Mouse (Mus musculus) CH12.LX (cell line): ENCODE measurements around the gene Atxn7l3.

Source experiments
- CHD2 ChIP-seq: IDR thresholded peaks from 2 replicates; pipeline ENCODE4 v1.6.1; 2011; ENCODE audit warnings: low read length, improper control_type of control experiment
- CTCF ChIP-seq, 2 experiments: IDR thresholded peaks in 1 of 2; conservative IDR thresholded peaks in 1 of 2; 2 replicates each; pipeline ENCODE4 v1.5.1; 2011 to 2012; ENCODE audit warnings: low read depth in 2 of 2, low read length in 2 of 2, improper control_type of control experiment in 1 of 2, inconsistent platforms in 1 of 2, mild to moderate bottlenecking in 1 of 2, moderate library complexity in 1 of 2
- E2F4 ChIP-seq: IDR thresholded peaks from 2 replicates; pipeline ENCODE4 v1.6.1; 2011; ENCODE audit warnings: low read depth, low read length, improper control_type of control experiment; ENCODE audit not compliant: insufficient replicate concordance
- ELF1 ChIP-seq: IDR thresholded peaks from 2 replicates; pipeline ENCODE4 v1.6.1; 2014; ENCODE audit warnings: low read depth, mild to moderate bottlenecking, inconsistent platforms, low read length, improper control_type of control experiment
- EP300 ChIP-seq: IDR thresholded peaks from 2 replicates; pipeline ENCODE4 v1.6.1; 2011; ENCODE audit warnings: low read length, improper control_type of control experiment
- GABPA ChIP-seq: IDR thresholded peaks from 2 replicates; pipeline ENCODE4 v1.6.1; 2012; ENCODE audit warnings: low read depth, low read length, improper control_type of control experiment, inconsistent platforms; ENCODE audit not compliant: insufficient replicate concordance
- JUN ChIP-seq: IDR thresholded peaks from 2 replicates; pipeline ENCODE4 v1.6.1; 2011; ENCODE audit warnings: low read depth, mild to moderate bottlenecking, low read length, improper control_type of control experiment, moderate library complexity; ENCODE audit not compliant: insufficient read depth
- MAFK ChIP-seq: IDR thresholded peaks from 2 replicates; pipeline ENCODE4 v1.6.1; 2011; ENCODE audit warnings: low read length, improper control_type of control experiment; ENCODE audit not compliant: insufficient replicate concordance
- MAX ChIP-seq: IDR thresholded peaks from 2 replicates; pipeline ENCODE4 v1.6.1; 2011; ENCODE audit warnings: low read length, improper control_type of control experiment
- MAZ ChIP-seq: IDR thresholded peaks from 2 replicates; pipeline ENCODE4 v1.6.1; 2012; ENCODE audit warnings: low read depth, mild to moderate bottlenecking, inconsistent platforms, low read length, improper control_type of control experiment, moderate library complexity
- USF1 ChIP-seq: IDR thresholded peaks from 2 replicates; pipeline ENCODE4 v1.6.1; 2014; ENCODE audit warnings: low read depth, mild to moderate bottlenecking, inconsistent platforms, low read length, improper control_type of control experiment

GRCm38 (mm10) chr11:102344458-102344857 is 48.0 kb upstream of the Atxn7l3 start:
- no peak for TF ChIP-seq MAX
- TF ChIP-seq ELF1: no peak
- TF ChIP-seq EP300: no peak
- TF ChIP-seq USF1: no peak
- no peak for TF ChIP-seq MAZ
- TF ChIP-seq GABPA: no peak
- TF ChIP-seq CHD2: no peak
- no peak for TF ChIP-seq CTCF (conservative IDR thresholded peaks at IDR 0.05 in 1 of 2, IDR thresholded peaks at IDR 0.05 in 1 of 2; ENCODE audit: low read depth in 2 of 2, low read length in 2 of 2)
- no peak for TF ChIP-seq E2F4
- no peak for TF ChIP-seq MAFK
- no peak for TF ChIP-seq JUN
